Mouse (Mus musculus) hindbrain, postnatal 0 days (tissue): ENCODE results near the gene Rtn4rl1. TPM values are rescaled to one million over a fixed set of nuclear protein-coding genes. Genes with fewer than 3 reads are reported as not detected.

Source experiments
- ATAC-seq: fragments of 200-750 bp; cut with Nextera tagmentation; 2 replicates; pipeline ENCODE4 v1.8.0; 2017; ENCODE audit warnings: mild to moderate bottlenecking, moderate TSS enrichment, moderate library complexity
- DNase-seq: peaks from one replicate; pipeline ENCODE4 v3.0.0-alpha.2; 2015; ENCODE audit warnings: low spot score
- H3K27ac ChIP-seq: fragments of 300-500 bp; sonication (generic); 2 replicates; pipeline ENCODE4 v1.5.1; 2014; ENCODE audit warnings: mild to moderate bottlenecking
- H3K27me3 ChIP-seq: fragments of 300-500 bp; sonication (generic); 2 replicates; pipeline ENCODE4 v1.6.1; 2014; ENCODE audit warnings: low read length, mixed read lengths; ENCODE audit not compliant: insufficient read depth
- H3K36me3 ChIP-seq: fragments of 300-500 bp; sonication (generic); 2 replicates; pipeline ENCODE4 v1.6.1; 2014; ENCODE audit warnings: low read length, mixed read lengths; ENCODE audit not compliant: insufficient read depth
- H3K4me1 ChIP-seq: fragments of 300-500 bp; sonication (generic); 2 replicates; pipeline ENCODE4 v1.6.1; 2014; ENCODE audit warnings: antibody characterized with exemption, low read length, mixed read lengths; ENCODE audit not compliant: insufficient read depth
- H3K4me2 ChIP-seq: fragments of 300-500 bp; sonication (generic); 2 replicates; pipeline ENCODE4 v1.6.1; 2014; ENCODE audit warnings: low read depth, mild to moderate bottlenecking, low read length, moderate library complexity, mixed read lengths
- H3K4me3 ChIP-seq: fragments of 300-500 bp; sonication (generic); 2 replicates; pipeline ENCODE4 v1.5.1; 2014; ENCODE audit warnings: low read length
- H3K9ac ChIP-seq: fragments of 300-500 bp; sonication (generic); replicated peaks from 2 replicates; pipeline ENCODE4 v1.6.1; 2014; ENCODE audit warnings: mild to moderate bottlenecking, low read length, moderate library complexity, mixed read lengths
- H3K9me3 ChIP-seq: fragments of 300-500 bp; sonication (generic); 2 replicates; pipeline ENCODE4 v1.6.1; 2016; ENCODE audit warnings: low read length, mixed read lengths
- CTCF ChIP-seq: IDR thresholded peaks from 2 replicates; pipeline ENCODE4 v1.5.1; 2016; ENCODE audit warnings: antibody characterized with exemption, control low read depth, low read depth
- WGBS: fragments of 180-500 bp; shearing (Covaris S2); extraction: QIAGEN DNeasy Blood & Tissue Kit; methylation state at CpG from one replicate; pipeline ENCODE4 v1.1.7; 2014; 5-methylcytosine and 5-hydroxymethylcytosine counted together
- polyA plus RNA-seq: library from polyadenylated mRNA; unstranded; fragments of >200 nt; fragmentation: Nextera tagmentation; extraction: Ambion mirVana; gene quantifications from 2 replicates; pipeline ENCODE4 v1.2.1, GENCODE M21; 2015
- total RNA-seq: library from RNA; depleted of rRNA; stranded (reverse); fragments of >200 nt; gene quantifications from 2 replicates; pipeline ENCODE4 v1.2.3, GENCODE M21; 2014

Rtn4rl1 gene
- total and polyA plus RNA-seq, 2 experiments from 2014 or later = 10.7 to 13.4 TPM

DNA sequence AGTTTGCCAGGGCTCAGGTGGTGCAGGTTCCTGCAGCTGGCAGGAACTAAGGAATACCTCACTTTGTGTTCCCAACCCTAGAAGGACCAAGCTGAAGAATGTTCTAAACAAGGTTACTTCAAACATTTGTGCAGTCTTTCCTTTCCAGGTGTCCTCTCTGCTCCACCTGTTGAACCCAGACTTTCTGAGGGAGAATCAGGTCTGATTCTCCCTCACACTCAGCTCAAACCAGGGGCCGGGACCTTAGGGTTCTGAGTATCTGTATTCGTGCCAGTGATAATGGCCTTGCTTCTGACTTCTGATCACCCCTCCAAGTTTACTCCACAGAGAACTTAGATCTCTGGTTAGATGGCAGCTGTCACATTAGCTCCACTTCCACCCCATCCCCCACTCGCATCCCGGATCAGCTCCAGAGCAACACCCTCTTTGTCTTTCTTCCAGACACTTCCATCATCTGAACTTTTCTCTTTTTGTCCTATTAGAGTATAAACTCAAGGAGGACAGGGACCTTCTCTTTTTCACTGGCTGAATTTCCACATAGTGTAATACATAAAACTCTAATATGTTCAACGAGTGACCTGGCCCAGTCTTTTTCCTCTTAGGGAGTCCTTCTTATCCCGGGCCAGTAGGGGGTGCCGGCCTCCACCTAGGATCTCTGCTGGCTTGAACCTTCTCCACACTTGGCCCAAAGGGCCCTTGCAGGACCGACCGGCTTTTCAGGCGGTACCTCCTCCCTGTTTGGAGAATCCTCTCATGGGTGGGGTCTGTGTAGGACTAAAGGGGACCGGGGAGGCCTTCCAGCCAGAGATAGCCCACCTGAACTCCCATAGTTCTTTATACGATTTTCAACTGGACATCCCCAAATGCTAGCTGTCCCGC, 1.0 kb upstream of the Rtn4rl1 start:
- H3K4me2 ChIP-seq = peak overlapping the region; percentile 69
- peak; percentile 87 for DNase-seq
- no peaks in the 10 kb centered on the region for H3K9me3 ChIP-seq
- H3K27ac ChIP-seq = 0 out of 2 replicates have a peak overlapping the region, but pooled peaks have one; percentile 32
- peak overlapping the region; percentile 55; the same call in 1 of the 2 replicates for H3K4me3 ChIP-seq
- no peaks in the 10 kb centered on the region; the same call in 1 of the 2 replicates for H3K4me1 ChIP-seq
- peak; percentile 52 for ATAC-seq
- peak; percentile 84 for TF ChIP-seq CTCF
- 24% methylated on average over 13 of the region's 13 CpGs for WGBS
- no peaks in the 10 kb centered on the region for H3K36me3 ChIP-seq
- H3K9ac ChIP-seq = peak overlapping the region; percentile 54; the same call in 1 of the 2 replicates
- H3K27me3 ChIP-seq = peaks cover 3% of the 10 kb centered on the region; the same call in 1 of the 2 replicates

DNA sequence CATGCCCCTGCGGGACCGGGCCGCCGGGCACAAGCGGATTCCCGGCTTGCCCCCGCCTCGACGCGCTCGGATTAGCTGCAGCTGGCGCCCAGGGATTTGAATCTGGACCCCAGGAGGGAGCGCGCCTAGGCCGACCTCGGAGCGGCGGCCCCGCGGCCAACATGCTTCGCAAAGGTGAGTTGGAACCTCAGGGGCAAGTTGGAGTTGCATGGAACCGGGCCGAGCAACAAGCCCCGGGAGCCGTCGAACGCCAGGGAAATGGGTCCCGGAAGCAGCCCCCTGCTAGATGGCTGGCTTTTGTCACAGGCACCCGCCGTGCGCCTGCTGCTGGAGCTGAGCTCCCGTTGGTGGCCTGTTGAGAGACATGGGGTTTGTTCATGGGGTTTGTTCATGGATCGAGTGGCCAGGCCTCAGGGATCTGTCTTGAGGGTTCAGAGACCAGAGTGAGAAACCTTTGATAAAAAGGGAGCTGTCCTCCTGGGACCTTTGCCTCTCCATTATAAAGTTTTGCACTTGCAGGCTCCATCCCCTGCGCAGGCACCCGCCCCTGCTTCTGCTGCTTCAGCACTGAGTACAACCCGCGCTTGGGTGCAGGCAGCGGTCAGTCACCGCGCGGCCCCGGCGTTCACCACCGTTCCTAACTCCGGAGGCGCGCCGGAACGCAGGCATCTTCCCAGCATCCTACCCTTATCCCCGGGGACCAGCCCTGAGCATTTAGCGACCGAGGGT, 702 bp downstream of the Rtn4rl1 start:
- DNase-seq = peak; percentile 30
- Histone ChIP-seq H3K4me2 (peak overlapping the region; percentile 69), H3K4me3 (peak overlapping the region; percentile 55), H3K36me3 (no peaks in the 10 kb centered on the region), H3K4me1 (no peaks in the 10 kb centered on the region; the same call in 1 of the 2 replicates), H3K9ac (peak overlapping the region; percentile 54), H3K27me3 (peaks cover 3% of the 10 kb centered on the region; the same call in 1 of the 2 replicates), H3K9me3 (no peaks in the 10 kb centered on the region), H3K27ac (peak overlapping the region; percentile 48; the same call in 1 of the 2 replicates)
- under 1% methylated on average over 52 of the region's 52 CpGs for WGBS
- ATAC-seq = no peak
- TF ChIP-seq CTCF = no peak

DNA sequence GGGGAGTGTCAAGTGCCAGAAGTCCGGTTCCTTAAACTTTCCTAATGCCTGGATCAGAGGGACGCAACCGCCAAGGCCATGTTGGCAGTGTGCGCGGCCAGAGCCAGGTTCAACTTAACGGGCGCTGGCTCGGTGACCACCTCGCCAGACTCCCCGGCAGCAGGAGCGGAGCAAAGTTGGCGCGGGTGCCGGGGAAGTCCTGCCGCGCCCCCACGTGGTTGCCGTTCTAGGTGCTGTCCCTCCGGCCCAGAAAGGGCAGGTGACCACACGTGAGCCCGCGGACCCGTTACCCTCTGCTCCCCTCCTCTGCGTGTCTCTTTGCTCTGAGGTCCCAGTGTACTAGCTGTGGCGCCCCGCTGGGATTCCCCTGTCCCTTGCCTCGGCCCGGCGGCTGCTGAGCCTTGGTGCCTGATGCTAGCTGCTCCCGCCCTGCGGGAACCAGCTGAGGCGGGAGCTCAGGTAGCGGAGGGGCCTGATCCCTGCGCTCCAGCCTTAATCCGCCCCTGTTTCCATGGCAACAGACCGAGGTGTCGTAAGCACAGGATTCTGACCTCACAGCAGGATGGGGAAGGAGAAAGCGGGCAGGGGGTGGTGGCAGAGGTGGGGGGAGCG, 1.4 kb downstream of the Rtn4rl1 start:
- no peak; the same call in 1 of the 2 replicates for TF ChIP-seq CTCF
- Histone ChIP-seq H3K9ac (peak overlapping the region; percentile 54), H3K27ac (peak overlapping the region; percentile 61), H3K4me1 (no peaks in the 10 kb centered on the region; the same call in 1 of the 2 replicates), H3K4me2 (peak overlapping the region; percentile 69), H3K36me3 (no peaks in the 10 kb centered on the region), H3K4me3 (peak overlapping the region; percentile 55), H3K27me3 (peaks cover 3% of the 10 kb centered on the region; the same call in 1 of the 2 replicates), H3K9me3 (no peaks in the 10 kb centered on the region)
- under 1% methylated on average over 38 of the region's 39 CpGs for WGBS
- DNase-seq (peak; percentile 87), ATAC-seq (peak; percentile 30; the same call in 1 of the 2 replicates)

DNA sequence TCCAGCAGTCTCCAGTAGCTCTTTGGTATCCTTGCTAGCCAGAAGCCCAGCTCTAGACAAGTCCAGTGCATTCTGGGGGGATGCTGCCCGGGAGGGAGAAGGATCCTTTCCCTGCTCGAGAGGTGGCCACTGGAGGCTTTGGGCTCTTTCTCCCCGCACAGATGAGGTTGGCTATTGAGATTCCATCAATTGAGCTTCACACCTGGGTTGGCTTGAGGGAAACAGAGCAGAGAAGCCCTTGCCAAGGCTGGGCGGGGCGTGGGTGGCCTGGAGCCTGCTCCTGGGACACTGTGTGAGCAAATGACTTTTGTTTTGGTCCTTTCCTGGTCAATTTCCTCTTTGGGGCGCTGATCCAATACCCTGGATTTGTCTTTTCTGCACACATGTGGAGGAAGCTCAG, 2.5 kb downstream of the Rtn4rl1 start:
- DNase-seq (no peak), ATAC-seq (no peak)
- Histone ChIP-seq H3K36me3 (no peaks in the 10 kb centered on the region), H3K4me3 (0 out of 2 replicates have a peak overlapping the region, but pooled peaks have one; percentile 55), H3K4me1 (no peaks in the 10 kb centered on the region; the same call in 1 of the 2 replicates), H3K9ac (no peak overlapping the region), H3K27me3 (peaks cover 3% of the 10 kb centered on the region; the same call in 1 of the 2 replicates), H3K9me3 (no peaks in the 10 kb centered on the region), H3K27ac (peak overlapping the region; percentile 61; the same call in 1 of the 2 replicates), H3K4me2 (peak overlapping the region; percentile 69)
- no peak for TF ChIP-seq CTCF
- WGBS = 55% methylated on average over 6 of the region's 6 CpGs

DNA sequence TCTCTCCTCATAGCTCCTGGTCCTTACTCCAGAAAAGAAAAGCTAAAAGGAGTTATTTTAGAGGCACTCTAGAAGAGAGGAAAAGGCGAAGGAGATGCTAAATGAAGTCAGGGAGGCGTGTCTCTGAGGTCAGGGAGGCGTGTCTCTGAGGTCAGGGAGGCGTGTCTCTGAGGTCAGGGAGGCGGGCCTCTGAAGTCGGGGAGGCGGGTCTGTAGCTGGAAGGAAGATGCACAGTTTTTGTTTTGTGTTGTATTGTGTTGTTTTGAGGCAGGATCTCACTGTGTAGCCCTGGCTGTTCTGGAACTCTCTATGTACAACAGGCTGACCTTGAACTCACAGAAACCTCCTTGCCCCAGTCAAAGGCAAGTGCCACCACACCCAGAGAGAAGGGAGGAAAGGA, 4.4 kb downstream of the Rtn4rl1 start:
- no peak overlapping the region for H3K9ac ChIP-seq
- no peak overlapping the region for H3K4me2 ChIP-seq
- DNase-seq = no peak
- no peaks in the 10 kb centered on the region; the same call in 1 of the 2 replicates for H3K4me1 ChIP-seq
- no peak overlapping the region for H3K4me3 ChIP-seq
- H3K36me3 ChIP-seq = no peaks in the 10 kb centered on the region
- no peaks in the 10 kb centered on the region for H3K9me3 ChIP-seq
- H3K27ac ChIP-seq = no peak overlapping the region
- H3K27me3 ChIP-seq = peaks cover 3% of the 10 kb centered on the region; the same call in 1 of the 2 replicates
- ATAC-seq = no peak
- 52% methylated on average over 7 of the region's 7 CpGs for WGBS
- no peak for TF ChIP-seq CTCF

DNA sequence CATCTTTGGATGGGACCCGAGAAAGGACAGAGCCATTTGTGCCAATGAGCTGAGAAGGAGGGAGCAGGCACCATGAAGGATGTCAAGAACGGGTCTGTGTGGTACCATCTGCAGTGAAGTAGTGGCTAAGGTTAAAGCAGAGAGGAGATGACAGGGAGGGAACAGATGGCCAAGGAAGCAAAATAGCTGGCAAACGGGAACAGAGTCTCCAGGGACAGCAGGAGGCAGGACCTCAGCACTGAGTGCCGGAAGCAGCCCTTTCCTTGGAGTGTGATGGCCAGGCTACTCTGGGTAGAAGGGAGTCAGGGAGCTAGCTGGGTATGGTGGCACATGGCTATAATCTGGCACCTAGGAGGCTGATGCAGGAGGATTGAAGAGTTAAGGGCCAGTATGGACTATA, 5.2 kb downstream of the Rtn4rl1 start:
- Histone ChIP-seq H3K4me3 (no peak overlapping the region), H3K9ac (no peak overlapping the region), H3K27ac (no peak overlapping the region), H3K4me2 (no peak overlapping the region), H3K9me3 (no peaks in the 10 kb centered on the region), H3K36me3 (no peaks in the 10 kb centered on the region), H3K4me1 (no peaks in the 10 kb centered on the region; the same call in 1 of the 2 replicates), H3K27me3 (peaks cover 3% of the 10 kb centered on the region; the same call in 1 of the 2 replicates)
- TF ChIP-seq CTCF = no peak
- WGBS = 48% methylated on average over 4 of the region's 4 CpGs
- ATAC-seq (no peak), DNase-seq (peak; percentile 40)
